In genomic region chr8:84023085-84023484, GRCm38 (mm10) we compare ENCODE assay signal across 11 mouse cellular contexts. TPM values are rescaled to one million over a fixed set of nuclear protein-coding genes. Genes with fewer than 3 reads are reported as not detected.
DNase-seq lines count a peak whose midpoint lies in the region; ATAC-seq and TF ChIP-seq lines count a peak whose summit lies in the region.
"Had no signal": no experiment of that assay in that cellular context is flagged by ENCODE, and none has a peak within 500 bp of the region (broad histone marks: within the 10 kb centered on the region; RNA-seq: fewer than 3 reads in every experiment).

No protein-coding gene starts in this region.

- WGBS in embryonic facial prominence, embryonic 14.5 days: 28% methylated on average over 5 of the region's 5 CpGs
- WGBS in embryonic facial prominence, embryonic 10.5 days: 32% methylated on average over 5 of the region's 5 CpGs
- 8% methylated on average over 5 of the region's 5 CpGs for WGBS in kidney, embryonic 14.5 days
- WGBS in hindbrain, embryonic 10.5 days: 58% methylated on average over 5 of the region's 5 CpGs

- H3K36me3 ChIP-seq in embryonic facial prominence, embryonic 14.5 days (ENCODE audit: control insufficient read depth, insufficient read depth, low read length): no peaks in the 10 kb centered on the region
- no peaks in the 10 kb centered on the region for H3K36me3 ChIP-seq in embryonic facial prominence, embryonic 10.5 days (replicated peaks)
- H3K36me3 ChIP-seq in kidney, embryonic 14.5 days (ENCODE audit: control insufficient read depth, insufficient read depth, low read length): no peaks in the 10 kb centered on the region
- no peaks in the 10 kb centered on the region for H3K36me3 ChIP-seq in myocyte (ENCODE audit: control insufficient read depth, insufficient read depth)
- no peaks in the 10 kb centered on the region for H3K36me3 ChIP-seq in hindbrain, embryonic 10.5 days
- H3K36me3 ChIP-seq: limb, embryonic 15.5 days; neural tube, embryonic 12.5 days had no signal

- no peak overlapping the region for H3K4me2 ChIP-seq in embryonic facial prominence, embryonic 14.5 days (ENCODE audit: low read depth, low read length)
- H3K4me2 ChIP-seq in kidney, embryonic 14.5 days (replicated peaks; ENCODE audit: low read depth, low read length): peak overlapping the region; percentile 41
- peak overlapping the region; percentile 65 for H3K4me2 ChIP-seq in myocyte (ENCODE audit: low read depth)
- H3K4me2 ChIP-seq: limb, embryonic 15.5 days; neural tube, embryonic 12.5 days had no signal

- ATAC-seq in embryonic facial prominence, embryonic 14.5 days (ENCODE audit: low read depth): no peak
- ATAC-seq in kidney, embryonic 14.5 days (ENCODE audit: low FRiP score, low TSS enrichment): no peak
- ATAC-seq: hindbrain, embryonic 16.5 days had no signal

- H3K27ac ChIP-seq in embryonic facial prominence, embryonic 14.5 days (replicated peaks; ENCODE audit: low read depth, low read length): no peak overlapping the region
- H3K27ac ChIP-seq in embryonic facial prominence, embryonic 10.5 days (replicated peaks): no peak overlapping the region
- H3K27ac ChIP-seq in kidney, embryonic 14.5 days (ENCODE audit: low read depth, low read length): no peak overlapping the region
- no peak overlapping the region for H3K27ac ChIP-seq in hindbrain, embryonic 10.5 days
- H3K27ac ChIP-seq: limb, embryonic 15.5 days; neural tube, embryonic 12.5 days had no signal

- DNase-seq in embryonic facial prominence, embryonic 14.5 days (ENCODE audit: low spot score): peak; percentile 52
- DNase-seq in embryonic facial prominence, embryonic 10.5 days (ENCODE audit: low spot score): no peak
- peak; percentile 80 to 85 for DNase-seq in heart, adult 9 months (ENCODE audit: low spot score in 2 of 2)
- no peak for DNase-seq in hindbrain, embryonic 10.5 days (ENCODE audit: low spot score)
- DNase-seq in thymus, adult 18-20 months: no peak
- DNase-seq in cerebellum, adult 8-10 months: no peak

- no peak for TF ChIP-seq POLR2A in myocyte (IDR thresholded peaks at IDR 0.05; ENCODE audit: insufficient read length, low read depth)

- H3K9ac ChIP-seq in embryonic facial prominence, embryonic 14.5 days (ENCODE audit: low read depth, low read length): no peak overlapping the region
- H3K9ac ChIP-seq in kidney, embryonic 14.5 days (ENCODE audit: low read depth, low read length): no peak overlapping the region
- H3K9ac ChIP-seq: limb, embryonic 15.5 days; neural tube, embryonic 12.5 days had no signal

- H3ac ChIP-seq in myocyte (ENCODE audit: control insufficient read depth, insufficient read length): no peak overlapping the region

- H3K79me2 ChIP-seq in myocyte (ENCODE audit: control insufficient read depth, insufficient read depth): no peaks in the 10 kb centered on the region

- no peaks in the 10 kb centered on the region for H3K9me3 ChIP-seq in embryonic facial prominence, embryonic 14.5 days (ENCODE audit: control insufficient read depth, low read length)
- H3K9me3 ChIP-seq in embryonic facial prominence, embryonic 10.5 days: no peaks in the 10 kb centered on the region
- H3K9me3 ChIP-seq in kidney, embryonic 14.5 days (ENCODE audit: control insufficient read depth, low read length): no peaks in the 10 kb centered on the region
- H3K9me3 ChIP-seq in hindbrain, embryonic 10.5 days: no peaks in the 10 kb centered on the region
- H3K9me3 ChIP-seq: limb, embryonic 15.5 days; neural tube, embryonic 12.5 days had no signal

- peaks cover 5% of the 10 kb centered on the region; the same call in 1 of the 2 replicates for H3K4me1 ChIP-seq in embryonic facial prominence, embryonic 14.5 days (ENCODE audit: control insufficient read depth, insufficient read depth, low read length)
- peaks cover 54% of the 10 kb centered on the region for H3K4me1 ChIP-seq in embryonic facial prominence, embryonic 10.5 days
- H3K4me1 ChIP-seq in kidney, embryonic 14.5 days (ENCODE audit: control insufficient read depth, insufficient read depth, low read length): peaks cover 45% of the 10 kb centered on the region
- peaks cover 53% of the 10 kb centered on the region for H3K4me1 ChIP-seq in hindbrain, embryonic 10.5 days (replicated peaks)

- H3K27me3 ChIP-seq in embryonic facial prominence, embryonic 14.5 days (replicated peaks; ENCODE audit: control insufficient read depth, insufficient read depth, low read length): 0 out of 2 replicates have a peak, but pooled peaks cover 7% of the 10 kb centered on the region
- H3K27me3 ChIP-seq in embryonic facial prominence, embryonic 10.5 days (replicated peaks; ENCODE audit: low read depth, poor library complexity, severe bottlenecking): peaks cover 80% of the 10 kb centered on the region
- H3K27me3 ChIP-seq in kidney, embryonic 14.5 days (ENCODE audit: control insufficient read depth, insufficient read depth, low read length): peaks cover 5% of the 10 kb centered on the region
- no peaks in the 10 kb centered on the region for H3K27me3 ChIP-seq in myocyte (ENCODE audit: control insufficient read depth, insufficient read depth, insufficient read length)
- H3K27me3 ChIP-seq in hindbrain, embryonic 10.5 days (ENCODE audit: insufficient read depth, poor library complexity, severe bottlenecking): peaks cover 88% of the 10 kb centered on the region

- H3K4me3 ChIP-seq in embryonic facial prominence, embryonic 14.5 days (ENCODE audit: low read depth, low read length): no peak overlapping the region
- no peak overlapping the region for H3K4me3 ChIP-seq in embryonic facial prominence, embryonic 10.5 days
- H3K4me3 ChIP-seq in kidney, embryonic 14.5 days (ENCODE audit: low read length): no peak overlapping the region
- no peak overlapping the region for H3K4me3 ChIP-seq in myocyte
- H3K4me3 ChIP-seq in hindbrain, embryonic 10.5 days: no peak overlapping the region
- H3K4me3 ChIP-seq: limb, embryonic 15.5 days; neural tube, embryonic 12.5 days had no signal

TF ChIP-seq in myocyte, 11 proteins besides CTCF, POLR2A, EP300 and RAD21:
- TF ChIP-seq USF1 (IDR thresholded peaks at IDR 0.05; ENCODE audit: low read depth) (peak; percentile 50), MYOG (IDR thresholded peaks at IDR 0.05; ENCODE audit: control insufficient read depth in 1 of 3, insufficient read depth in 1 of 3, insufficient read length in 2 of 3, low read depth in 2 of 3) (peak; percentile 48 to 85 (median 70)), MYOD1 (IDR thresholded peaks at IDR 0.05; ENCODE audit: control insufficient read depth in 1 of 3, insufficient read length in 2 of 3, low read depth in 2 of 3) (peak in 2 of 3 experiments; percentile 41 to 70), TCF12 (IDR thresholded peaks at IDR 0.05; ENCODE audit: insufficient read depth, poor library complexity, severe bottlenecking) (peak; percentile 15), SRF (IDR thresholded peaks at IDR 0.05; ENCODE audit: control insufficient read depth, insufficient read length, low read depth) (peak; percentile 24), MAX (IDR thresholded peaks at IDR 0.05; ENCODE audit: low read depth) (no peak)

RNA-seq across cellular contexts. Expression of gene Palm3, which starts 1.8 kb away (rescaled TPM):
- polyA plus RNA-seq in embryonic facial prominence, embryonic 14.5 days (2014; fragmentation: Nextera tagmentation; extraction: Ambion mirVana): 3.3 and 3.6 TPM in 2 replicates
- 9.3 and 11.5 TPM in 2 replicates for polyA plus RNA-seq in embryonic facial prominence, embryonic 10.5 days (2016; fragmentation: Nextera tagmentation; extraction: Ambion mirVana)
- polyA plus RNA-seq in kidney, embryonic 14.5 days (2014; fragmentation: Nextera tagmentation; extraction: Ambion mirVana): 5.9 and 7.4 TPM in 2 replicates
- 4.9 TPM for polyA plus RNA-seq in myocyte (2012; fragmentation: generic; extraction: Trizol)
- 9.2 and 10.0 TPM in 2 replicates for polyA plus RNA-seq in hindbrain, embryonic 10.5 days (2016; fragmentation: Nextera tagmentation; extraction: Ambion mirVana)

RNA-seq across cellular contexts. Expression of gene 2210011C24Rik, which starts 11.1 kb away (rescaled TPM):
- polyA plus RNA-seq in embryonic facial prominence, embryonic 14.5 days (2014; fragmentation: Nextera tagmentation; extraction: Ambion mirVana): 0.66 and 1.4 TPM in 2 replicates
- polyA plus RNA-seq in embryonic facial prominence, embryonic 10.5 days (2016; fragmentation: Nextera tagmentation; extraction: Ambion mirVana): 0.28 TPM in 1 of 2 replicates, not detected in the other
- 3.6 and 5.7 TPM in 2 replicates for polyA plus RNA-seq in kidney, embryonic 14.5 days (2014; fragmentation: Nextera tagmentation; extraction: Ambion mirVana)
- polyA plus RNA-seq in myocyte (2012; fragmentation: generic; extraction: Trizol): 6.1 TPM
- polyA plus RNA-seq in hindbrain, embryonic 10.5 days (2016; fragmentation: Nextera tagmentation; extraction: Ambion mirVana): 0.86 TPM in 1 of 2 replicates, not detected in the other
- polyA plus RNA-seq: neural tube, embryonic 12.5 days had no signal

RNA-seq across cellular contexts. Expression of gene Il27ra, which starts 19.3 kb away (rescaled TPM):
- polyA plus RNA-seq in embryonic facial prominence, embryonic 14.5 days (2014; fragmentation: Nextera tagmentation; extraction: Ambion mirVana): 1.5 and 1.8 TPM in 2 replicates
- 0.16 and 0.29 TPM in 2 replicates for polyA plus RNA-seq in embryonic facial prominence, embryonic 10.5 days (2016; fragmentation: Nextera tagmentation; extraction: Ambion mirVana)
- 1.4 and 1.6 TPM in 2 replicates for polyA plus RNA-seq in kidney, embryonic 14.5 days (2014; fragmentation: Nextera tagmentation; extraction: Ambion mirVana)
- 0.07 TPM for polyA plus RNA-seq in myocyte (2012; fragmentation: generic; extraction: Trizol)
- polyA plus RNA-seq in hindbrain, embryonic 10.5 days (2016; fragmentation: Nextera tagmentation; extraction: Ambion mirVana): 0.24 and 0.30 TPM in 2 replicates

RNA-seq across cellular contexts. Expression of gene Rln3, which starts 21.7 kb away (rescaled TPM):
- polyA plus RNA-seq in embryonic facial prominence, embryonic 14.5 days (2014; fragmentation: Nextera tagmentation; extraction: Ambion mirVana): 0.47 TPM in 1 of 2 replicates, not detected in the other
- not detected in 2 replicates for polyA plus RNA-seq in embryonic facial prominence, embryonic 10.5 days (2016; fragmentation: Nextera tagmentation; extraction: Ambion mirVana)
- 0.33 TPM in 1 of 2 replicates, not detected in the other for polyA plus RNA-seq in kidney, embryonic 14.5 days (2014; fragmentation: Nextera tagmentation; extraction: Ambion mirVana)
- not detected for polyA plus RNA-seq in myocyte (2012; fragmentation: generic; extraction: Trizol)
- polyA plus RNA-seq in hindbrain, embryonic 10.5 days (2016; fragmentation: Nextera tagmentation; extraction: Ambion mirVana): 0.69 TPM in 1 of 2 replicates, not detected in the other
- polyA plus RNA-seq: limb, embryonic 15.5 days; neural tube, embryonic 12.5 days had no signal

RNA-seq across cellular contexts. Expression of gene 1700067K01Rik, which starts 21.8 kb away (rescaled TPM):
- 0.77 and 1.1 TPM in 2 replicates for polyA plus RNA-seq in embryonic facial prominence, embryonic 14.5 days (2014; fragmentation: Nextera tagmentation; extraction: Ambion mirVana)
- polyA plus RNA-seq in embryonic facial prominence, embryonic 10.5 days (2016; fragmentation: Nextera tagmentation; extraction: Ambion mirVana): 0.60 and 1.0 TPM in 2 replicates
- polyA plus RNA-seq in kidney, embryonic 14.5 days (2014; fragmentation: Nextera tagmentation; extraction: Ambion mirVana): 1.2 TPM in 2 replicates
- polyA plus RNA-seq in myocyte (2012; fragmentation: generic; extraction: Trizol): 0.29 TPM
- 0.52 and 0.54 TPM in 2 replicates for polyA plus RNA-seq in hindbrain, embryonic 10.5 days (2016; fragmentation: Nextera tagmentation; extraction: Ambion mirVana)

Comparison
In these comparisons a context has a peak if more than half of its experiments do, and no peak if none do; other contexts are left out.
1. DNase-seq: peak in embryonic facial prominence, embryonic 14.5 days (single experiment) and heart, adult 9 months (2 of 2); none in embryonic facial prominence, embryonic 10.5 days (single experiment), hindbrain, embryonic 10.5 days (single experiment), thymus, adult 18-20 months (0 of 2) and cerebellum, adult 8-10 months (single experiment).